Mouse (Mus musculus) embryonic facial prominence, embryonic 14.5 days (tissue): ENCODE measurements at regions not wholly inside any gene's neighbourhood (a gene's known extent, or its start where the extent isn't known, plus 50 kb on each side); places are given as distances from the start of the nearest gene placed in this dataset.

ENCODE experiments used
- ATAC-seq: fragments of 200-750 bp; cut with Nextera tagmentation; 2 replicates; pipeline ENCODE4 v1.8.0; 2017; ENCODE audit warnings: low read depth, moderate number of reproducible peaks, moderate TSS enrichment
- DNase-seq: peaks from one replicate; pipeline ENCODE4 v3.0.0-alpha.2; 2015; ENCODE audit warnings: low spot score
- H3K27ac ChIP-seq: fragments of 300-500 bp; sonication (generic); replicated peaks from 2 replicates; pipeline ENCODE4 v1.5.1; 2014; ENCODE audit warnings: low read depth, mild to moderate bottlenecking, low read length, moderate library complexity
- H3K27me3 ChIP-seq: fragments of 300-500 bp; sonication (generic); replicated peaks from 2 replicates; pipeline ENCODE4 v1.6.1; 2014; ENCODE audit warnings: low read length; ENCODE audit not compliant: control insufficient read depth, insufficient read depth
- H3K36me3 ChIP-seq: fragments of 300-500 bp; sonication (generic); 2 replicates; pipeline ENCODE4 v1.6.1; 2014; ENCODE audit warnings: low read length, mixed read lengths; ENCODE audit not compliant: control insufficient read depth, insufficient read depth
- H3K4me1 ChIP-seq: fragments of 300-500 bp; sonication (generic); 2 replicates; pipeline ENCODE4 v1.6.1; 2014; ENCODE audit warnings: antibody characterized with exemption, low read length; ENCODE audit not compliant: control insufficient read depth, insufficient read depth
- H3K4me2 ChIP-seq: fragments of 300-500 bp; sonication (generic); 2 replicates; pipeline ENCODE4 v1.6.1; 2014; ENCODE audit warnings: low read depth, mild to moderate bottlenecking, low read length, moderate library complexity, mixed read lengths
- H3K4me3 ChIP-seq: fragments of 300-500 bp; sonication (generic); 2 replicates; pipeline ENCODE4 v1.5.1; 2014; ENCODE audit warnings: low read depth, mild to moderate bottlenecking, low read length
- H3K9ac ChIP-seq: fragments of 300-500 bp; sonication (generic); 2 replicates; pipeline ENCODE4 v1.6.1; 2014; ENCODE audit warnings: low read depth, mild to moderate bottlenecking, low read length, moderate library complexity, mixed read lengths
- H3K9me3 ChIP-seq: fragments of 300-500 bp; sonication (generic); 2 replicates; pipeline ENCODE4 v1.6.1; 2016; ENCODE audit warnings: low read length; ENCODE audit not compliant: control insufficient read depth
- WGBS: fragments of 180-500 bp; shearing (Covaris S2); extraction: QIAGEN DNeasy Blood & Tissue Kit; methylation state at CpG from one replicate; pipeline ENCODE4 v1.1.7; 2014; 5-methylcytosine and 5-hydroxymethylcytosine counted together

DNA sequence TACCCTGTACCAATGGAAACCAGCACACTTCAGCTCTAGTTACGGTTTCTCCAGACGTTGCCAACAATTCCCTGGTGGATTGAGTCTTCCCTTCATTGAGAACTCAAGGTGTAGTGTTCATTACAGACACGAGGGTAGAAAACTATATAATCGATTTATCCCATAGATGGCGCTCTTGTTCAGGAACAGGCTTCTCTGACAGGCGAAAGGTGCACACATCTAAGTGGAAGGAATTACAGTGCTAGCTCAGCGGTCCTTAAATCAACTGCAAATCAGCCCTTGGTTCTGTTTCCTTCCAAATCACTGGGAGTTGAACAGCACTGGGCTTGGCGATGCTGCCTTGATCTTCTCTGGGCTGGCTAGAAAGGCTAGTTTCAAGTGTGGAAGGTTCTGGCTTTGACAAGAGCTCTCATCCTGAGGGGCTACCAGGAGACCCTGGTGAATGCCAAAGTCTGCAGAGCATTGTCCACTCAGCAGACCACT, 161.1 kb downstream of the March11 start:
- Histone ChIP-seq H3K4me3 (no peak overlapping the region), H3K9ac (no peak overlapping the region), H3K4me2 (no peak overlapping the region; the same call in 1 of the 2 replicates), H3K9me3 (no peaks in the 10 kb centered on the region), H3K4me1 (no peaks in the 10 kb centered on the region; the same call in 1 of the 2 replicates), H3K27ac (no peak overlapping the region), H3K36me3 (no peaks in the 10 kb centered on the region), H3K27me3 (no peaks in the 10 kb centered on the region)
- peak; percentile 84 for ATAC-seq
- DNase-seq = peak; percentile 86
- WGBS = 3% methylated on average over 8 of the region's 8 CpGs

DNA sequence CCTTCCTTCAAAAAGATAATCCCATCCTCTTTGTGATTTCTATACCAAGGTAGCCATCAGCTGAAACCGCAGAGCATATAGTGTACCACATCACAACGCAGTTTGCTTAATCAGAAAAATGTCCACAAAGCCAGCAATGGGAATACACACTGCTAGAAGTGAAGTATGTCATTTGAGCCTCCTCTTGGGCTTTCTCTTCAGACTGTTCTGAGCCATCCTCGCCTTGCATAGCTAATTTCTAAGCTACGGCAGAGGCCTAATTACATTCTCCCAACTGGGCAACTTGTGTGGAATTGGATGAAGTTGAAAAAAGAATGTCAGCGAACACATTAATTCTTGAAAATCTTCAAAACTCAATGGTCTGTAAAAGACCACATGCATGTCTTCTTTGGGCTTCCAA, 178.5 kb downstream of the March11 start:
- Histone ChIP-seq H3K4me3 (no peak overlapping the region), H3K4me1 (no peaks in the 10 kb centered on the region), H3K9ac (no peak overlapping the region), H3K27ac (no peak overlapping the region), H3K9me3 (no peaks in the 10 kb centered on the region), H3K27me3 (no peaks in the 10 kb centered on the region), H3K36me3 (no peaks in the 10 kb centered on the region), H3K4me2 (no peak overlapping the region)
- ATAC-seq (peak; percentile 71; the same call in 1 of the 2 replicates), DNase-seq (peak; percentile 73)
- WGBS = 52% methylated on average over 5 of the region's 5 CpGs
